Mouse (Mus musculus): ENCODE results near the gene Spef1.

DNA sequence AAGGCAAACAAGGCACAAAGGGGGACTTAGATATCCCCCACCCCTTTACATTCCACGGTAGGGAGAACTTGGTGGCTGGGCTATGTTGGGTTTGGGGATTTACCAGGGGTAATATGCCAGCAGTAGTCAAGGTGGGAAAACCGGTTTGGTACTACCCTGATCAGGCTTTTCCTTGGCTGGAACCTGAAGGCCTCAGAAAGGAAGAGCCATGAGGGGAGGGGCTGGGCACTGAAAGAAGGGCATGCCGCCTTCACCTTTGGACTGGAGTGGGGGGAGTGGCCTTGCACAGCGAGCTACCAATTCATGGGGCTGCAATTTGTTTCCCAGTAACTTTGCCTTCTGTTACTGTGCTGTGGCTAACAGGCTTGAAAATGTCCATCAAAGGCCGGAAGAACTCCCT lies 10.6 kb downstream of the Spef1 start:
- TF ChIP-seq CTCF (IDR thresholded peaks at IDR 0.05; ENCODE audit: low read depth, low read length) (no peak), GATA1 (IDR thresholded peaks at IDR 0.05; ENCODE audit: borderline replicate concordance, low read length) (no peak), POLR2AphosphoS5 (IDR thresholded peaks at IDR 0.05; ENCODE audit: insufficient replicate concordance, low read depth, low read length) (no peak), TAL1 (conservative IDR thresholded peaks at IDR 0.05; ENCODE audit: low read depth, low read length) (no peak), GATA2 (IDR thresholded peaks at IDR 0.05; ENCODE audit: borderline replicate concordance, low read depth, low read length) (no peak)

Measured in G1E (cell line).